Comparison of ENCODE assay signal across 8 mouse cellular contexts in genomic region chr12:100887801-100888258, GRCm38 (mm10). TPM values are rescaled to one million over a fixed set of nuclear protein-coding genes. Genes with fewer than 3 reads are reported as not detected.
DNase-seq lines count a peak whose midpoint lies in the region; ATAC-seq and TF ChIP-seq lines count a peak whose summit lies in the region.

No protein-coding gene starts in this region.

- H3K27ac ChIP-seq in lung, embryonic 15.5 days = peak overlapping the region; percentile 38; the same call in 1 of the 2 replicates
- H3K27ac ChIP-seq in olfactory bulb, adult 2 months (ENCODE audit: insufficient read depth, low read depth, low read length) = peak overlapping the region; percentile 8; the same call in 1 of the 2 replicates

- no peaks in the 10 kb centered on the region for H3K36me3 ChIP-seq in lung, embryonic 15.5 days

- no peak for TF ChIP-seq POLR2A in lung, adult 2 months (IDR thresholded peaks at IDR 0.05; ENCODE audit: borderline replicate concordance, extremely low read depth, low read depth, low read length)
- no peak for TF ChIP-seq POLR2A in olfactory bulb, adult 2 months (IDR thresholded peaks at IDR 0.05; ENCODE audit: insufficient read depth, low read depth, low read length)

- no peak overlapping the region for H3K9ac ChIP-seq in lung, embryonic 15.5 days

- peaks cover 7% of the 10 kb centered on the region; the same call in 1 of the 2 replicates for H3K4me1 ChIP-seq in lung, embryonic 15.5 days
- no peaks in the 10 kb centered on the region; the same call in 1 of the 2 replicates for H3K4me1 ChIP-seq in lung, adult 2 months (ENCODE audit: control insufficient read depth, insufficient read depth, low read length)
- H3K4me1 ChIP-seq in olfactory bulb, adult 2 months (ENCODE audit: control insufficient read depth, insufficient read depth, low read length) = peaks cover 5% of the 10 kb centered on the region; the same call in 1 of the 2 replicates

- DNase-seq in lung, adult 2 months = no peak
- peak; percentile 49 for DNase-seq in cerebellum, adult 8-10 months
- DNase-seq in gastrocnemius, postnatal 25 days = peak; percentile 30
- peak; percentile 60 to 65 for DNase-seq in layer of hippocampus, postnatal 36 days
- no peak for DNase-seq in adrenal gland, postnatal 14 days
- no peak for DNase-seq in neural tube, embryonic 10.5 days (ENCODE audit: extremely low spot score, low spot score)

- ATAC-seq in lung, embryonic 15.5 days (ENCODE audit: borderline replicate concordance, extremely low read depth, low FRiP score, low TSS enrichment) = peak; percentile 86; the same call in 1 of the 2 replicates

- H3K9me3 ChIP-seq in lung, embryonic 15.5 days = no peaks in the 10 kb centered on the region

- H3K27me3 ChIP-seq in lung, embryonic 15.5 days = no peaks in the 10 kb centered on the region

- TF ChIP-seq CTCF in lung, adult 2 months (IDR thresholded peaks at IDR 0.05; ENCODE audit: insufficient read depth, low read length) = no peak
- no peak for TF ChIP-seq CTCF in olfactory bulb, adult 2 months (IDR thresholded peaks at IDR 0.05; ENCODE audit: insufficient read depth, low read depth, low read length)

- 17% methylated on average over 12 of the region's 12 CpGs for WGBS in lung, embryonic 15.5 days
- 24% methylated on average over 12 of the region's 12 CpGs for WGBS in lung, adult 2 months
- 9% methylated on average over 12 of the region's 12 CpGs for WGBS in olfactory bulb, adult 2 months

- H3K4me3 ChIP-seq in lung, embryonic 15.5 days = no peak overlapping the region
- H3K4me3 ChIP-seq in lung, adult 2 months (replicated peaks; ENCODE audit: extremely low read depth, low read depth, low read length) = no peak overlapping the region
- peak overlapping the region; percentile 10 for H3K4me3 ChIP-seq in olfactory bulb, adult 2 months (ENCODE audit: insufficient read depth, low read depth, low read length)

- H3K4me2 ChIP-seq in lung, embryonic 15.5 days = 0 out of 2 replicates have a peak overlapping the region, but pooled peaks have one; percentile 5

RNA-seq across cellular contexts. Expression of gene Gpr68, which starts 20.2 kb away (rescaled TPM):
- polyA plus RNA-seq in lung, embryonic 15.5 days (2015; fragmentation: Nextera tagmentation; extraction: Ambion mirVana) = 0.29 and 0.71 TPM in 2 replicates
- 3.2 and 4.2 TPM in 2 replicates for polyA plus RNA-seq in lung, adult 2 months (2012; rRNA removed)
- total RNA-seq in gastrocnemius, postnatal 25 days (2021) = under 1 TPM in 1 of 2 experiments, not detected in 1; 0.21 TPM
- 10 to 100 TPM; 22.7 to 24.7 TPM for total RNA-seq in layer of hippocampus, postnatal 36 days (2021)
- polyA plus RNA-seq in olfactory bulb, adult 2 months (2012; ENCODE audit: insufficient read depth, insufficient read length, low replicate concordance, missing spikeins) = not detected in 2 replicates
- total RNA-seq in adrenal gland, postnatal 14 days (2021) = 0.85 and 3.1 TPM in 2 replicates

Comparison
In these comparisons a context has a peak if more than half of its experiments do, and no peak if none do; other contexts are left out.
1. DNase-seq: peak in cerebellum, adult 8-10 months (single experiment), gastrocnemius, postnatal 25 days (single experiment) and layer of hippocampus, postnatal 36 days (2 of 2); none in lung, adult 2 months (single experiment), adrenal gland, postnatal 14 days (single experiment) and neural tube, embryonic 10.5 days (single experiment).